Mouse (Mus musculus): ENCODE results near the gene Nbeal1.
A peak's percentile ranks its signal among the peaks of the same experiment; 100 is the strongest.

Nbeal1 gene

DNA sequence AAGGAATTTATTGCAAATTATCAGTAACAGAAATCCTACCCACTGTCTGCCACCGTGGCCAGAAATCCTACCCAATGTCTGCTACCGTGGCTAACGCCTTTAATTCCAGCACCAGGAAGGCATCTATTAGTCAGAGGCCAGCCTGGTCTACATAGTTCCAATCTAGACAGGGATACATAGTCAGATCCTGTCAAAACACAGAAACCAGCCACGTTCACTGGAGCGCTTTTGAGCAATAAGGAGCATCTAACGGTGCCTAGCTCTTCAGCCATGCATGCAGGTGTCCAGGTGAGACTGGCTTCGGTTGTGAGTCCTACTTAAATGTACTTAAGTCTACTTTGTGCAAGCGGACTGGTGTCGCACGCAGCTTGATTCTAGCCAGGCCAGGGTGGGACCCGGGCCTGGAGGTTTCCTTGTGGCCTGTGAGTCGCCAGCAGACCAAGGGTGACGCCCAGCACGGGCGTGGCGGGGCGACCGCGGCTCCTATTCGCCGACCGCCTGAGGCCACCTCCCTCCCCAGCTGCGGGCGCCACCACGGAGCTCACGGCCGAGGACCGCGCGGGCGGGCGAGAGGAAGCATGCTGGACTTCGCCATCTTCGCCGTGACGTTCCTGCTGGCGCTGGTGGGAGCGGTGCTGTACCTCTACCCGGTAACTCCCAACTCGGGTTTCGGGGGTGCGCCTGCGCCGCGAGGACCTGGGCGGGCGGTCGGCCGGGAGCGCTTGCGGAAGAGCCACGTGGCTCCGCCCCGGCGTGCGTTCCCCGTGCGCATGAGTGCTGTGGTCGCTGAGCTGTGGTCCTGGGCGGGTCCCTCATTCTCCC lies 162.6 kb downstream of the Nbeal1 start, which contains the start of gene Cyp20a1:
TSS of gene Cyp20a1 (plus strand) at position 516 of the 822 bp plus-strand sequence.
- peak; percentile 98 for ATAC-seq (ENCODE audit: insufficient number of reproducible peaks, low FRiP score, low TSS enrichment)

DNA sequence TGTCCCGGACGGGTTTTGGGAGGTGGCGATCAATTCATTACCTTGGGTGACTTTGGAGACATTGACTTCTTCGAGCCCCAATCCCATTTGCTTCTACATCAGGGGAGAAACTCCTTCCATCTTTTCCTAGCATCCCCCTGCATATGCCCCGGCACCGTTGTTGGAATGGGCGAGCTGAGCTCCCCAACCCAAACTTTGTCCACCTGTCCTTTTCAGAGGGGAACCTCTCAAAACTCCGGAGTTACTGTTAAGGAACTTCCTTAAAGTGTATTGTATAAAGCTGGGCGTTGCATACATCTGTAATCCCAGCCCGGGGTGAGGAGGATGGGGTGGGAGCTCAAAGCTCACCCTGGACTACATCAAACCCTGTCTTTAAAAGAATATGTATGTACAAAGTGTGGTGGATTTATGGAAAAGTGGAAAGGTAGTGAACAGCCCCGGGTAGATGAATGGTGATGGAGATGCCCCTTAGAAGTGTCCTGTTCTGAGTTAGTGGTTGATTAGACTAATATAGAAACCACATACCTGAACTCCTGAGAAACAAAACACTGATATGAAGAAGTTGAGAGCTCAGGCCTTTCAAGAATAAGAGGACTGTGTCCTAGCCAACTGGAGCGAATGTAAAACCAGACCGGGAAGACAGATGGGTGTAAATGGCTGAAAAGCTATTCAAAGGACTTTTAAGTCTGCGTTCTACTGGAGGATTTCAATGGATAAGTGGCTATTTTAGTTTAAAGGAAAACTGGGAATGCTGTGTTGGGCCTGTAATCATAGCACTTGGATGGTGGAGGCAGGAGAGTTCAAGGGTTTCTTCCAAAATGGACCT lies 163.4 kb downstream of the Nbeal1 start:
- peak; percentile 32 for ATAC-seq (ENCODE audit: insufficient number of reproducible peaks, low FRiP score, low TSS enrichment)

DNA sequence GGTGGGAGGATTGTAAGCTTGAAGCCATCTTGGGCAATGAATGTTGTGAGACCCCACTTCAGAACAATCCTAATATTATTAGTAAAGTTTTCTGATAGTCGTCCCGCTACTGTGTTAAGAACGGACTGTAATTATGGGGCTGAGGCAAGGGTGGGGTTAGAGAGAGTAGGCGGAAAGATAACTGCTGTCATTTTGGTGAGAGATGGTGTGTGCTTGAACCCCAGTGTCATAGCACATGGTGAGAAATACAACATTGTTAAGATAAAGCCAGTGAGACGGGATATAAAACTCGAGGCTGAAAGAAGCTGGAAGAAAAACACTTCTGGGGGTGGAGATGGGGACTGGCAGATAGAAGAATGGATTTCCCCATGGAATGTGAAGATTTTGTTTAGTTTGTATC lies 164.3 kb downstream of the Nbeal1 start:
- no peak for ATAC-seq (ENCODE audit: insufficient number of reproducible peaks, low FRiP score, low TSS enrichment)

DNA sequence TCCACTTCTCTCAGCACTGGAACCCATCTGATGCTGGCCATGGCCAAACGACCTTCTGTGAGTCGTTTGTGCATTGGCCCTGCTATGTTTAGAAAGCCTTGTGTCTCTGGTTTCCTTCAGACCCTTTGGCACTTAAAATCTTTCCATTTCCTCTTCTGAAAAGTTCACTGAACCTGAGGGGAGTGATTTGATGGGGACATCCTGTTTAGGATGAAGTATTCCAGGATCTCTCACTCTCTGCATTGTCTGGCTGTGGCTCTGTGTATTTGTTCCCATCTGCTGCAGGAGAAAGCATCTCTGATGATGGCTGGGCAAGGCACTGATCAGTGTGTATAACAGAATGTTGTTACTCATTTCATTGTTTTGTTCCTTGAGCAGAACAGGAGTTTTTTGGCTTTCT lies 165.3 kb downstream of the Nbeal1 start:
- ATAC-seq (ENCODE audit: insufficient number of reproducible peaks, low FRiP score, low TSS enrichment): no peak

DNA sequence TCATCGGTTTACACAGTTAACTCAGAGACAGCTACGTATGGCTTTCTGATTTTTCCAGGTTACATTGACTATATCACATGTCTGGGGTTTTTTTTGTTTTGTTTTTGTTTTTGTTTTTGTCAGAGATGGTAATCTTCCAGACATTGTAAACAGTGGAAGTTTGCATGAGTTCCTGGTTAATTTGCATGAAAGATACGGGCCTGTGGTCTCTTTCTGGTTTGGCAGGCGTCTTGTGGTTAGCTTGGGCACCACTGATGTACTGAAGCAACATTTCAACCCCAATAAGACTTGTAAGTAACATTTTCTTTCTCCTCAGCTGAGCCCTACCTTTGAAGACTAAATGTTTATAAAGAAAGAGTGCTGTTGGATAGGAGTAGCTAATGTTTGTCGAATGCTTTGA lies 172.4 kb downstream of the Nbeal1 start:
- no peak for ATAC-seq (ENCODE audit: insufficient number of reproducible peaks, low FRiP score, low TSS enrichment)

DNA sequence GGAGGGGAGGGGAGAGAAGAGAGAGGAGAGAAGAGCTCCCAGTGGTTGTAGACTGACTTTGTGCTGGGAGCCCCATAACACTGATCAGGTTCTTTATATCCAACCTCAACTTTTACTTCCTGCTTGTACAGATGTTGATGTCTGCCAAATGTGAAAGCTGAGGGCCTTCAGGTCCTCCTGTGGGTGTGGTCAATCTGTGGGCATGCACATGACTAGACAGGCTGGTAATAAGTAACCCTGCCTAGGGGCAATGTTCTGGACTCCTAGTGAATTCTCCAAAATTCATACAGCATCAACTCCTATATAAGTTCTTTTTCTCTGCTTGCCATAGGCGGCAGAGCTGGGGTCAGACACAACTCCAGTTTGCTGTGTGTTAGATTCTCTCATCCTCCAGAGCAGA lies 181.2 kb downstream of the Nbeal1 start:
- ATAC-seq (ENCODE audit: insufficient number of reproducible peaks, low FRiP score, low TSS enrichment): no peak

DNA sequence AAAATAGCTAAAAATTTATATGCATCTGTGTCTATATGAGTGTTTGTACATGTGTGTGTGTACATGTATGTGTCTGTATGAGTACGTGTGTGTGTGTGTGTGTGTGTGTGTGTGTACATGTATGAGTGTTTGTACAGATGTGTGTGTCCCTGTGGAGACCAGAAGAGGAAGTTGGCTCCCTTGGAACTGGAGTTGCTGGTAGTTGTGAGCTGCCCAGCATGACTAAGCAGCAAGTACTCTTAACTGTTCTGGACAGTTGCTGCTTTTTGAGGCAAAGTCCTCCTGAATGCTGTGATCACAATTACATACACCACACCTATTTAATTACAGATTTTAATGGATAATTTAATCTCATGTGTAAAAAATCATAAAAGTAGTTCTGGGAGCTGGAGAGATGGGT lies 196.2 kb downstream of the Nbeal1 start:
- no peak for ATAC-seq (ENCODE audit: insufficient number of reproducible peaks, low FRiP score, low TSS enrichment)

DNA sequence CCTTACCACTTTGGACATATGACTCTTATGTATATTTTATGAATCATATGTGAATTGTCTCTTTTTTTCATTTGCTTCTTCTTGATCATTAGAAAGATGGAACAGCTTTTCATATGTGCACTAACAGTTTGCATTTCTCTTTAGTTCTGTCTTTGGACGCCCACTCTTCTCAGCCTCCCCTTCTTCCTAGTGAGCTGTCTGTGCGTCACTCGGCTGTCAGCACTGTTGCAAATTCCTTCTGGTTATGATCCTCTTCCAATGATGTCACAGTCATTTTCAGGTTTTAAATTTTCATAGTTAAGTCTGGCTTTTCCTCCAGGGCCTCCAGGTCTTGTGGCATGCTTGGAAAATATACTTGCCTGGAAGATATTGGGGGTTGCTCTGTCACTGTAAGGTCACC lies 201.5 kb downstream of the Nbeal1 start:
- no peak for ATAC-seq (ENCODE audit: insufficient number of reproducible peaks, low FRiP score, low TSS enrichment)
